Mouse (Mus musculus) kidney, adult 2 months (tissue): ENCODE measurements around the gene Arhgef17.

Source experiments
- CTCF ChIP-seq: fragments of 200-500 bp; conservative IDR thresholded peaks from 2 replicates; pipeline ENCODE4 v1.5.1; 2011; ENCODE audit warnings: low read depth, mild to moderate bottlenecking, control low read depth, low read length, moderate library complexity, mixed read lengths; ENCODE audit not compliant: insufficient read depth, insufficient read length
- POLR2A ChIP-seq: fragments of 200-500 bp; IDR thresholded peaks from one replicate; pipeline ENCODE4 v1.6.1; 2011; ENCODE audit warnings: low read depth, low read length, control low read depth

DNA sequence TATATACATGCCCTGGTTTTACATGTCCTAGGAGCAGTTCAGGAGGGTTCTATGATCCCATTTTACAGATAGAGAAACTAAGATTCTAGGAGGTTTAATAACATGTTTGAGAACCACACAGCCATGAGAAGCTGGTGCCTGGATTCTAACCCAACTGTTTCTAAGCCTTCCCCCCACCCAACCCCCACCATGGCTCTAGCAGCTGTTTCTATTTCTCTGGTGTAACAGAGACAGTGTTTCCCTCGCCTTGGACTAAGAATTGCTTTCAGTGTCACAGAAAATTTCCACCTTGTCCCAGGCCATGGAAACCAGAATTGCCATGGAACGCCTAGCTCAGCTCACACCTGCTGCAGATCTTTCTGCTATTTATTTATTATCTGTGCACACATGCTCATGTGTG lies 28.6 kb upstream of the Arhgef17 start:
- TF ChIP-seq CTCF (no peak), POLR2A (no peak)
